Mouse (Mus musculus): ENCODE results near the gene Ptprcap.

GRCm38 (mm10) chr19:4142416-4143173, 10.8 kb upstream of the Ptprcap start:
- TF ChIP-seq EP300 (IDR thresholded peaks at IDR 0.05; ENCODE audit: insufficient read depth, low read depth, low read length) (no peak), CTCF (IDR thresholded peaks at IDR 0.05) (no peak)
